Mouse (Mus musculus) testis, adult 2 months (tissue): ENCODE results near the gene Ubtd2.

Experiments
- CTCF ChIP-seq: fragments of 200-500 bp; IDR thresholded peaks from 2 replicates; pipeline ENCODE4 v1.5.1; 2012; ENCODE audit warnings: low read depth, mild to moderate bottlenecking, inconsistent platforms, low read length, moderate library complexity; ENCODE audit not compliant: control insufficient read depth, insufficient read depth, insufficient replicate concordance
- POLR2A ChIP-seq: fragments of 200-500 bp; IDR thresholded peaks from 2 replicates; pipeline ENCODE4 v1.6.1; 2012; ENCODE audit warnings: low read depth, mild to moderate bottlenecking, inconsistent platforms, low read length, moderate library complexity; ENCODE audit not compliant: control insufficient read depth

GRCm38 (mm10) chr11:32444266-32444665, 10.9 kb upstream of the Ubtd2 start:
- TF ChIP-seq CTCF (no peak), POLR2A (no peak)
